Mouse (Mus musculus) spleen, postnatal 10 days (tissue): ENCODE results near the gene Dock3.
A peak's percentile ranks its signal among the peaks of the same experiment; 100 is the strongest.

Experiments used
- DNase-seq, 2 experiments: peaks; one replicate each; pipeline ENCODE4 v3.0.0; 2021 to 2022; ENCODE audit warnings: low spot score in 2 of 2

Dock3 gene

DNA sequence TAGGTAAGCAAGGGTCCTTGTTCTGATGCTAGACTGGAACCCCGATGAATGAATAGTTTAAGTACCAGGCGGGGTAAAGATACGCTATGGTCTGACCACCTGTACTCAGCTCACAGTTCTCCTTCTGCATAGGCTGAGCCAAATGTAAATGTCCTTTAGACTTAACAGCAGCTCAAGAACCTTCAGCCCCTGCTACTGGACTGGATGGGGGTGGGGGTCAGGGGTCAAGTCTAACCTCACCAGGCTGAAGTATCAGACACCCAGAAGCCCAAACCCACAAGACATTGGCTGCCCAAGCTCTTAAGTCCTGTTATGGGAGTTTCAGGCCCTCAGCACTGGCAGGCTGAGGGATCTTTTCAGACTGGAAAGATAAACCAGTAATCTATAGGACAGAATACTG is 343.4 kb downstream of the Dock3 start:
- no peak for DNase-seq

DNA sequence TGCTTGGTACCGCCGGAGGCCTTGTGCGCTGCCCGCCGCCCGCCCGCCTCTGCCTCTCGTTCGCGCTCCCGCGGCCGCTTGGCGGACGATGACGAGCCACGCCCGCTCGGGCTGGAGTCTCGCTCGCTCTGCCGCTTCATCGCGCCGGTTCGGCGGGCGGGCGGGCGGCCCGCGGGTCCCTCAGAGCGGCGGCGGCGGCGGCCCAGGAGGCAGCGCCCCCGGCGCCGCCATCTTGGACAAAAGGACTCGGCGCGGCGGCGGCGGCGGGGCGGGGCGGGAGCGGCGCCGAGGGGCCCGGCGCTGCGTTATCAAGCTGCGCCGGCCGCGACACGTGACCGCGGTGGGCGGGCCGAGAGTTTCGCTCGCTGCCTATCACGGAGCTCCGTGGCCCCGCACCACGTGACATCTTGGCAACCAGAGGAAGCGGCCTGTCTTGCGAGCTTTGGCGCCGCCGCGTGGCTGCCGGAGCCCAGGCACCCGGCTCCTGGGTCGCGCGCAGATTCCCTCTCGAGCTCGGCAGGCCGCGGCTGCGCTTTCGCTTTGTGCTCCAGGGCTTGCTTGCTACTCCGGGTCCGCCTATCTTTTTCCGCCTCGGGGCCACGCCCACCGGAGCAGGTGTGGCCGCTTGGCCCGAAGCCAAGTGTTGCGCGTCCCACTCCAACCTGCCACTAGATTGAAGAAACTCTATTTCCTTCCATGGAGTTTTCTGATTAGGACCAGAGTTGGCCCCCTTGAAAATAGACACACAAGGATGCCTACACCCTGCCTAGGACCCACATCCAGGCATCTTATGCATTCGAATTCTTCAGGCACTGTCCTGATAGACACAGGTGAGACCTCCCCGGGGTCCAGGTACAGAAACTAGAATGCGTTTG is 344.6 kb downstream of the Dock3 start, which contains the start of gene Rbm15b:
Gene Rbm15b (minus strand): TSS at position 601 of the 875 bp plus-strand sequence.
- DNase-seq: peak; percentile 98 to 99

DNA sequence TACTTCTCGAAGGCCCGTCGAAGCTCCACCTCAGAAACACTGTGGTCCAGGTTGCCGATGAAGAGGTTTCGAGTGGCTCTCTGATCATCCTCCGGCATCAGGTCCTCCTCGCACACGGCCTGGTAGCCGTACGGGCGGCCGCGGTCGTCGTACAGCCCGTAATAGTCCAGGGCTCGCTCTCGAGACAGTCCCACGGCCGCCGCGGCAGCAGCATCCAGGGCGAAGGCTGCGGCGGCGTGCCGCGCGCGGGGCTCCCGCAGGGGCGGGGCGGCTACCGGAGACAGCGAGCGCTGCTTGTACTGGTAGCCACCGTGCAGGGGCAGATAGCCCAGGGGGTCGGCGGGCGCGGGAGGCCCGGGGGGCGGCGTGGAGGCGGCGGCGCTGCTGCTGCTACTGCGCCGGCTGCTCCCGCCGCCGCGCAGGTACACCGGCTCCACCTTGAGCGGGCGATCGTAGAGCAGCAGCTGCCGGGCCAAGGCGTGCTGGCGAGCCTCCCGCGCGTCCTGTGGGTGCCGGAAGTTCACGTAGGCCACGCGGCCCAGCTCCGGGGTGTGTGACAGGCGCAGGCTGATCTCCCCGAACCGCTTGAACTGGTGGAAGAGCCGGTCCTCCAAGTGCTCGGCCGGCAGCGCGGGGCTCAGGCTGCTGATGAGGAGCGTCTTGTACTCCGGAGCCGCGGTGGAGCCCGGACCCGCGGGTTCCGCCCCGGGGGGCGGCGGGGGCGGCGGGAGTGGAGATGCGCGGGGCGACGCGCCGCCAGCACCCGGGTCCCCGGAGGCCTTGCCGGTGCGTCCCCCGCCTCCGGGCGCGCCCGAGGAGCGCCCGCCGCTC is 345.6 kb downstream of the Dock3 start:
- DNase-seq: peak; percentile 31 to 72

GRCm38 (mm10) chr9:106884996-106885900 is 346.5 kb downstream of the Dock3 start:
- no peak for DNase-seq

DNA sequence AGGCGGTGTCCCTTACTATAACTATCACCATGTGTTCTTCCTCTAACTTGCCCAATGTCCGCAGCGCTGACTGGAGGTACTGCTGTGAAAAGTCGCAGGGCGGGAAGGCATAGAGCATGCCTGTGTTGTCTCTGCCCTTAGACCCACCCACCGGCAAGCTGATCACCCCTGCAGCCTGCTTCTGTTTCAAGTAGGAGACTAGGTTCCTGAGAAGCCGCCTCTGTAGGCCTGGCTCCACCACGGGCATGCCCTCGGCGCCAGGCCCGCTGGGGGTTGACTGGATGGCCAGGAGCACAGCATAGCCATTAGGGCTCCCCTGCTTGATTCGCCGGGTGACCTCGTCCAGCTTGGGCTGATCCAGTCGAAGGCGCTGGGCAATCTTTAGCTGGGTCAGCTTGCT is 347.4 kb downstream of the Dock3 start:
- no peak for DNase-seq

GRCm38 (mm10) chr9:106883085-106883484 is 348.6 kb downstream of the Dock3 start:
- DNase-seq: no peak

- no peak for DNase-seq
Observed at GRCm38 (mm10) chr9:106882176-106882575, 349.5 kb downstream of the Dock3 start.

DNA sequence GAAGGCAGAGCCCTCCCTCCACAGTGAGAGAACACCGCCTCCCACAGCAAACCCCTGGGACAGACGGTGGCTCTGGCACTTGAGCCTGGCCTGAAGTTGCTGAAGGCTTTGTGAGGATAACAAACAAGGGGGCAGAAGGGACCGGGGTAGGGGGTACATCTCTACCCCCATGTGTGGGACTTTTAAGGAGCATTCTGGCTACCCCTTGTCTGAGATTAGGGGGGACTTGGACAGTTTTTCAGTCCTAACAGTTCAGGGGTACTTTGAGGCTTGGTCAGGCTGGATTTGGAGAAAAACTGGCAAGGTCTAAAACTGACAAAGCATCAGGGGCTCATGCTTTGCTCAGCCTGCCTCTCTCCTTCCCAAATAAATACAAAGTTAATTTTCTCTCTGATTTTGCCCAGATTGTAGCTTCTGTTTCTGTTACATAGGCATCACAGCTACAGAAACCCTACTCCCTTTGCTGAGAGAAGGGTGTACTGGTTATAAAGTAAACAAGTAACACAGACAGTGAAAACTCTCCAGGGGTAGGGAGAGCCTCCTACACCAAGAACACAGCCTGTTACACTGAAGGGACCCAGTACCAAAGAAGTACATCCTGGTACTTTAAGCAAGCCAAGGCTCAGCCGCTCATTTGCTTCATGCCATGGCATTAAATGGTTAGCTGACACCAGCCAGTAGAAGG is 350.5 kb downstream of the Dock3 start:
- no peak for DNase-seq

DNA sequence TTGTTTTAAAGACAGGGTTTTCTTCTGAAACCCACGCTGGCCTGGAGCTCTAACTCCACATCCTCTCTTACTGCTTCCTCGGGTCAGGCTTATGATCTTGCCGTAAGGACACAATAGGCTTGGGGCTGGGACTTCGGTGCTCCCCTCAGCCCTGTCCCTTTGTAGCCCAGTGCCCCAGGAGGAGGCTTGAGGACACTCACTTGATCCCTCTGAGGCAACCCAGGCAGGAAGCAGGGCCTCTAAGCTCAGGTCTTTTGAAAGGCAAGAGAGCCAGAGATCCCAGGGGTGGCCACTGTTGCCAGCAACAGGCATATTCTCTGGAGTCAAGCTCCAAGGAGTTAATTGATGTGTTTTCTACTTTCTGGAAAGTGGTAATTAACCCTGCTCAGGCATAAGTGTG is 352.2 kb downstream of the Dock3 start:
- DNase-seq: no peak

GRCm38 (mm10) chr9:106876666-106877065 is 355.0 kb downstream of the Dock3 start:
- DNase-seq: no peak

DNA sequence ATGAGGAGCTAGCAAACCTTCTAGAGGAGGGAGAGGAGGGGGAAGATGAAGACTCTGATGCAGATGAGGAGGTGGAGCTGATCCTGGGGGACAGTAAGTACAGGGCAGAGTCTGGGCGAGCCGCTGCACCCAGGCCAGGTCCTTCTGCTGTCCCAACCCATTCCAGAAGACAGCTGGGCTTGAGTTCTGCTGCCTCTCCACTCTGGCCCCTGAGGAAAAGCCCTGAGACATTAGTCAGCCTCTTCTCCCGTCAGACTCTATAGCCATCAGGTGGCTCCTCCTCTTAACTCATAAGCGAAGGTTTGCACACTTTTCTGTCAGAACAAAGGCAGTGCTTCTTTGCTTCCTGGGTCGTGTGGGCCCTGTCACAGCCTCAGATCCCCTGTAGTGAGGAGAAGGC is 357.5 kb downstream of the Dock3 start:
- no peak for DNase-seq

- DNase-seq: no peak
Observed at GRCm38 (mm10) chr9:106858036-106858435, 373.7 kb downstream of the Dock3 start.

DNA sequence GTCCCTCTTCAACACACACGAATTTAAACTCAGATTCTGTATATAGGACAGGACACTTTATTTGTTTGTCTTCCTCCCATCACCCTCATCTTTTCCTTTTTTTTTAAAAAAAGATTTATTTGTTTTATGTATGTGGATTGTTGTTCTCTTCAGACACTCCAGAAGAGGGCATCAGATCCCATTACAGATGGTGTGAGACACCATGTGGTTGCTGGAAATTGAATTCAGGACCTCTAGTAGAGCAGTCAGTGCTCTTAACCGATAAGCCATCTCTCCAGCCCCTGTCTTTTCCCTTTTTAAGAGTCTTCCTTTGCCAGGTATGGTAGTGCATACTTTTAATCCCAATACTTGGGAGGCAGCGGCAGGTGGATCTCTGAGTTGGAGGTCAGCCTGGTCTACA is 375.0 kb downstream of the Dock3 start:
- no peak for DNase-seq
